17 mouse cellular contexts compared by ENCODE assay signal in the genomic region with DNA sequence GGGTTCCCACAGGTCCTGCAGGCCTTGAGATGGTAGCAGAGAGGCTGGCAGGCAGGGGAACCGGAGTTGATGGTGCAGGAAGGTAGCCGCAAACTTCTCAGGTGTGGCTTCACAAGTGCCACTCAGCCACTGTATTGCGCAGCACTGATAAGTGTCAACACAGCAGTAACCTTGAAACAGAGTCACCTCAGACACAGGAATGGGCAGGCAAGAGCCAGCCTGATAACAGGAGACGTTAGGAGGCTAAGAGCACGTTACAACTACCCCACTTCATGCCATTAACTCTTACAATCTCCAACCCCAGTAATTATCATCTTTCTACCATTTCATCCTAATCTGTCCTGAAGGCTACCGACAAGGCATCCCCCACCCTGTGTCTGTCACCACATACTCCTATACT. TPM values are rescaled to one million over a fixed set of nuclear protein-coding genes. Genes with fewer than 3 reads are reported as not detected.
A peak's percentile ranks its signal among the peaks of the same experiment; 100 is the strongest.
DNase-seq lines count a peak whose midpoint lies in the region; ATAC-seq and TF ChIP-seq lines count a peak whose summit lies in the region.
"Had no signal": no experiment of that assay in that cellular context is flagged by ENCODE, and none has a peak within 500 bp of the region (broad histone marks: within the 10 kb centered on the region; RNA-seq: fewer than 3 reads in every experiment).

No protein-coding gene starts in this region.

- no peaks in the 10 kb centered on the region; the same call in 1 of the 2 replicates for H3K36me3 ChIP-seq in liver, embryonic 14.5 days (replicated peaks; ENCODE audit: control insufficient read depth, insufficient read depth, low read depth)
- H3K36me3 ChIP-seq in lung, postnatal 0 days (ENCODE audit: insufficient read depth, low read length), result no peaks in the 10 kb centered on the region
- H3K36me3 ChIP-seq in stomach, embryonic 15.5 days, result 0 out of 2 replicates have a peak, but pooled peaks cover 3% of the 10 kb centered on the region
- H3K36me3 ChIP-seq in hindbrain, postnatal 0 days (ENCODE audit: insufficient read depth, low read length), result no peaks in the 10 kb centered on the region
- H3K36me3 ChIP-seq: embryonic facial prominence, embryonic 10.5 days; heart, embryonic 10.5 days had no signal

- TF ChIP-seq EP300 in liver, embryonic 14.5 days (IDR thresholded peaks at IDR 0.05; ENCODE audit: low read depth), result peak; percentile 84
- peak; percentile 81 for TF ChIP-seq EP300 in lung, postnatal 0 days (IDR thresholded peaks at IDR 0.05)

- H3K9ac ChIP-seq in liver, embryonic 14.5 days (replicated peaks), result no peak overlapping the region
- no peak overlapping the region for H3K9ac ChIP-seq in lung, postnatal 0 days (replicated peaks; ENCODE audit: low read depth)
- no peak overlapping the region for H3K9ac ChIP-seq in stomach, embryonic 15.5 days
- H3K9ac ChIP-seq in hindbrain, postnatal 0 days (replicated peaks; ENCODE audit: low read length), result no peak overlapping the region

- H3K27me3 ChIP-seq in liver, embryonic 14.5 days (ENCODE audit: control insufficient read depth, insufficient read depth, low read length), result no peaks in the 10 kb centered on the region
- no peaks in the 10 kb centered on the region for H3K27me3 ChIP-seq in lung, postnatal 0 days (replicated peaks; ENCODE audit: insufficient read depth, low read length)
- no peaks in the 10 kb centered on the region for H3K27me3 ChIP-seq in stomach, embryonic 15.5 days (replicated peaks)
- H3K27me3 ChIP-seq in hindbrain, postnatal 0 days (ENCODE audit: insufficient read depth, low read length), result no peaks in the 10 kb centered on the region

- TF ChIP-seq CTCF in liver, embryonic 14.5 days (IDR thresholded peaks at IDR 0.05; ENCODE audit: low read depth), result no peak
- no peak; the same call in 1 of the 2 replicates for TF ChIP-seq CTCF in lung, postnatal 0 days (IDR thresholded peaks at IDR 0.05)
- TF ChIP-seq CTCF in hindbrain, postnatal 0 days (IDR thresholded peaks at IDR 0.05; ENCODE audit: low read depth), result no peak

- DNase-seq in liver, embryonic 14.5 days (ENCODE audit: low read depth in 3 of 3, low spot score in 3 of 3), result peak; percentile 43 to 50 (median 47)
- peak; percentile 91 for DNase-seq in lung, postnatal 0 days (ENCODE audit: low spot score)
- DNase-seq in hindbrain, postnatal 0 days (ENCODE audit: low spot score), result no peak
- DNase-seq in adrenal gland, postnatal 14 days, result no peak
- DNase-seq in frontal cortex, postnatal 25 days (ENCODE audit: low spot score in 2 of 2), result no peak
- DNase-seq: cerebellum, postnatal 10 days; gastrocnemius, postnatal 14 days; heart, postnatal 36 days; right cerebral cortex, postnatal 25 days had no signal

- H3K4me2 ChIP-seq in liver, embryonic 14.5 days (ENCODE audit: low read depth), result peak overlapping the region; percentile 27; the same call in 1 of the 2 replicates
- no peak overlapping the region for H3K4me2 ChIP-seq in lung, postnatal 0 days (replicated peaks; ENCODE audit: low read depth, low read length)
- no peak overlapping the region for H3K4me2 ChIP-seq in stomach, embryonic 15.5 days
- H3K4me2 ChIP-seq in hindbrain, postnatal 0 days (ENCODE audit: low read depth, low read length), result no peak overlapping the region
- H3K4me2 ChIP-seq: midbrain, embryonic 11.5 days had no signal

- no peaks in the 10 kb centered on the region for H3K9me3 ChIP-seq in liver, embryonic 14.5 days (ENCODE audit: control insufficient read depth, low read length)
- H3K9me3 ChIP-seq in lung, postnatal 0 days (ENCODE audit: low read length), result no peaks in the 10 kb centered on the region
- no peaks in the 10 kb centered on the region for H3K9me3 ChIP-seq in stomach, embryonic 15.5 days
- no peaks in the 10 kb centered on the region for H3K9me3 ChIP-seq in hindbrain, postnatal 0 days (ENCODE audit: low read length)
- H3K9me3 ChIP-seq: heart, embryonic 10.5 days had no signal

- H3K4me3 ChIP-seq in liver, embryonic 14.5 days (ENCODE audit: insufficient read depth in 1 of 2, low read depth in 2 of 2, low read length in 2 of 2), result no peak overlapping the region
- no peak overlapping the region for H3K4me3 ChIP-seq in lung, postnatal 0 days (ENCODE audit: low read depth, low read length)
- no peak overlapping the region for H3K4me3 ChIP-seq in stomach, embryonic 15.5 days (replicated peaks)
- H3K4me3 ChIP-seq in hindbrain, postnatal 0 days (ENCODE audit: low read length), result no peak overlapping the region
- H3K4me3 ChIP-seq: embryonic facial prominence, embryonic 10.5 days; heart, embryonic 10.5 days had no signal

- peak overlapping the region; percentile 38; the same call in 1 of the 2 replicates for H3K27ac ChIP-seq in liver, embryonic 14.5 days
- no peak overlapping the region for H3K27ac ChIP-seq in lung, postnatal 0 days (ENCODE audit: low read length)
- no peak overlapping the region for H3K27ac ChIP-seq in stomach, embryonic 15.5 days
- H3K27ac ChIP-seq in hindbrain, postnatal 0 days, result no peak overlapping the region
- H3K27ac ChIP-seq: embryonic facial prominence, embryonic 10.5 days; kidney, postnatal 0 days had no signal

- H3K4me1 ChIP-seq in liver, embryonic 14.5 days (replicated peaks; ENCODE audit: control insufficient read depth in 2 of 2, insufficient read depth in 2 of 2, low read length in 1 of 2), result peaks cover 13 to 24% of the 10 kb centered on the region in 2 experiments
- H3K4me1 ChIP-seq in lung, postnatal 0 days (ENCODE audit: insufficient read depth, low read depth, low read length), result peaks cover 4% of the 10 kb centered on the region; the same call in 1 of the 2 replicates
- H3K4me1 ChIP-seq in stomach, embryonic 15.5 days, result no peaks in the 10 kb centered on the region; the same call in 1 of the 2 replicates
- no peaks in the 10 kb centered on the region for H3K4me1 ChIP-seq in hindbrain, postnatal 0 days (ENCODE audit: insufficient read depth, low read length)

- 0 out of 2 replicates have a peak, but pooled peaks have one; percentile 40 for ATAC-seq in erythroid progenitor cell, adult 5-6 weeks (replicated peaks; ENCODE audit: low FRiP score, poor library complexity, severe bottlenecking)
- ATAC-seq in liver, embryonic 14.5 days (ENCODE audit: insufficient read depth), result peak; percentile 89
- peak; percentile 97 for ATAC-seq in lung, postnatal 0 days
- ATAC-seq in stomach, embryonic 15.5 days (ENCODE audit: insufficient read depth, low FRiP score, low read depth), result peak; percentile 81; the same call in 1 of the 2 replicates
- no peak for ATAC-seq in hindbrain, postnatal 0 days
- ATAC-seq: CD4-positive, CD25-positive, alpha-beta regulatory T cell, adult 4 months; inflammation-experienced regulatory T-cells, adult 6 months had no signal

- WGBS in liver, embryonic 14.5 days (ENCODE audit: insufficient replicate concordance), result 9% methylated on average over 6 of the region's 6 CpGs
- 59% methylated on average over 6 of the region's 6 CpGs for WGBS in lung, postnatal 0 days
- 77% methylated on average over 6 of the region's 6 CpGs for WGBS in stomach, embryonic 15.5 days
- 93% methylated on average over 6 of the region's 6 CpGs for WGBS in hindbrain, postnatal 0 days

RNA-seq across cellular contexts. Expression of a gene that starts 19.6 kb away (rescaled TPM):
- total RNA-seq in erythroid progenitor cell, adult 5-6 weeks (2015; ENCODE audit: low replicate concordance), result 1.3 and 10.5 TPM in 2 replicates
- 3.5 and 4.6 TPM in 2 replicates for total RNA-seq in erythroid progenitor cell, adult 5-6 weeks (2017; ENCODE audit: low replicate concordance)
- polyA plus RNA-seq in liver, embryonic 14.5 days (2012; rRNA removed), result 2.1 and 3.3 TPM in 2 replicates
- polyA plus RNA-seq in liver, embryonic 14.5 days (2014; fragmentation: Nextera tagmentation; extraction: Ambion mirVana), result 6.4 and 7.7 TPM in 2 replicates
- polyA plus RNA-seq in lung, postnatal 0 days (2015; fragmentation: Nextera tagmentation; extraction: Ambion mirVana), result 39.4 and 39.9 TPM in 2 replicates
- 51.0 and 62.6 TPM in 2 replicates for polyA plus RNA-seq in stomach, embryonic 15.5 days (2015; fragmentation: Nextera tagmentation; extraction: Ambion mirVana)
- 73.7 and 82.9 TPM in 2 replicates for total RNA-seq in hindbrain, postnatal 0 days (2014; rRNA removed)
- polyA plus RNA-seq in hindbrain, postnatal 0 days (2015; fragmentation: Nextera tagmentation; extraction: Ambion mirVana), result 332 and 344 TPM in 2 replicates
- total RNA-seq in adrenal gland, postnatal 14 days (2021), result 28.0 and 31.0 TPM in 2 replicates

RNA-seq across cellular contexts. Expression of a gene that starts 28.5 kb away (rescaled TPM):
- 143 and 148 TPM in 2 replicates for total RNA-seq in erythroid progenitor cell, adult 5-6 weeks (2015; ENCODE audit: low replicate concordance)
- total RNA-seq in erythroid progenitor cell, adult 5-6 weeks (2017; ENCODE audit: low replicate concordance), result 101 and 111 TPM in 2 replicates
- 25.4 and 33.1 TPM in 2 replicates for polyA plus RNA-seq in liver, embryonic 14.5 days (2012; rRNA removed)
- 18.3 and 21.5 TPM in 2 replicates for polyA plus RNA-seq in liver, embryonic 14.5 days (2014; fragmentation: Nextera tagmentation; extraction: Ambion mirVana)
- 13.9 and 15.5 TPM in 2 replicates for polyA plus RNA-seq in lung, postnatal 0 days (2015; fragmentation: Nextera tagmentation; extraction: Ambion mirVana)
- 25.3 and 25.4 TPM in 2 replicates for polyA plus RNA-seq in stomach, embryonic 15.5 days (2015; fragmentation: Nextera tagmentation; extraction: Ambion mirVana)
- total RNA-seq in hindbrain, postnatal 0 days (2014; rRNA removed), result 55.3 and 56.6 TPM in 2 replicates
- polyA plus RNA-seq in hindbrain, postnatal 0 days (2015; fragmentation: Nextera tagmentation; extraction: Ambion mirVana), result 19.1 and 20.9 TPM in 2 replicates
- 39.0 and 42.2 TPM in 2 replicates for total RNA-seq in adrenal gland, postnatal 14 days (2021)

Comparison
In these comparisons a context has a peak if more than half of its experiments do, and no peak if none do; other contexts are left out.
1. DNase-seq: peak in liver, embryonic 14.5 days (3 of 3) and lung, postnatal 0 days (single experiment); none in hindbrain, postnatal 0 days (single experiment), adrenal gland, postnatal 14 days (single experiment) and frontal cortex, postnatal 25 days (0 of 2).